Mouse (Mus musculus): ENCODE measurements at regions not wholly inside any gene's neighbourhood (a gene's known extent, or its start where the extent isn't known, plus 50 kb on each side); places are given as distances from the start of the nearest gene placed in this dataset.
A peak's percentile ranks its signal among the peaks of the same experiment; 100 is the strongest.

- DNase-seq (ENCODE audit: low spot score) (no peak), ATAC-seq (replicated peaks; ENCODE audit: low FRiP score) (no peak)
- Histone ChIP-seq H3K36me3 (ENCODE audit: control insufficient read depth, insufficient read depth, low read length) (no peaks in the 10 kb centered on the region), H3K27ac (ENCODE audit: low read depth, low read length) (no peak overlapping the region), H3K27me3 (replicated peaks; ENCODE audit: control insufficient read depth, insufficient read depth, low read length) (no peaks in the 10 kb centered on the region), H3K9ac (ENCODE audit: low read depth, low read length) (no peak overlapping the region), H3K4me3 (ENCODE audit: low read depth, low read length) (no peak overlapping the region), H3K9me3 (ENCODE audit: control insufficient read depth, low read length) (no peaks in the 10 kb centered on the region), H3K4me2 (no peak overlapping the region), H3K4me1 (replicated peaks; ENCODE audit: control insufficient read depth, insufficient read depth, low read length) (no peaks in the 10 kb centered on the region)
- 74% methylated on average over 4 of the region's 4 CpGs for WGBS
Measured at GRCm38 (mm10) chr1:185823226-185823625, 293.9 kb downstream of the Lyplal1 start.

DNA sequence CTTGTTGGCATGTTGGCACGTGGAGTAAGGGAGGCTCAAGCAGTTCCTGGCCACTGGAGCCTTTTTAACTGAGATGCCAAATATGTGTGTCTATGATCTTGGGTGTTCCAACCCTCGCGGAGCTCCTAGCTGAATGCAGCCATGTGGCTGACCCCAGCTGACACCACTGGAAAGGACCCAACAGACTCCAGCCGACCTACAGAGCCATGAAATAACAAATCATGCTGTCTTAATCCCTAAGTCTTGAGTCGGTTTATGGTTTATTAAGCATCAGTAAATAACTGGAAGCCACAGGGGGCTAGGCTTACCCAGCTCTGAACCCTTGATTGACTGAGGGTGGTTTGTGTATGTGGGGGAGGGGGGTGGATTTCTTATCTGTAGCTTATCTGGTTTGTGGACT, 293.2 kb downstream of the Lyplal1 start:
- no peaks in the 10 kb centered on the region for H3K27me3 ChIP-seq (replicated peaks; ENCODE audit: control insufficient read depth, insufficient read depth, low read length)
- 53% methylated on average over 5 of the region's 5 CpGs for WGBS
- H3K4me2 ChIP-seq, result no peak overlapping the region
- H3K9me3 ChIP-seq (ENCODE audit: control insufficient read depth, low read length), result no peaks in the 10 kb centered on the region
- no peak overlapping the region for H3K27ac ChIP-seq (ENCODE audit: low read depth, low read length)
- H3K36me3 ChIP-seq (ENCODE audit: control insufficient read depth, insufficient read depth, low read length), result no peaks in the 10 kb centered on the region
- H3K4me3 ChIP-seq (ENCODE audit: low read depth, low read length), result no peak overlapping the region
- no peak for DNase-seq (ENCODE audit: low spot score)
- H3K9ac ChIP-seq (ENCODE audit: low read depth, low read length), result no peak overlapping the region
- H3K4me1 ChIP-seq (replicated peaks; ENCODE audit: control insufficient read depth, insufficient read depth, low read length), result no peaks in the 10 kb centered on the region
- no peak; the same call in 1 of the 2 replicates for ATAC-seq (replicated peaks; ENCODE audit: low FRiP score)

DNA sequence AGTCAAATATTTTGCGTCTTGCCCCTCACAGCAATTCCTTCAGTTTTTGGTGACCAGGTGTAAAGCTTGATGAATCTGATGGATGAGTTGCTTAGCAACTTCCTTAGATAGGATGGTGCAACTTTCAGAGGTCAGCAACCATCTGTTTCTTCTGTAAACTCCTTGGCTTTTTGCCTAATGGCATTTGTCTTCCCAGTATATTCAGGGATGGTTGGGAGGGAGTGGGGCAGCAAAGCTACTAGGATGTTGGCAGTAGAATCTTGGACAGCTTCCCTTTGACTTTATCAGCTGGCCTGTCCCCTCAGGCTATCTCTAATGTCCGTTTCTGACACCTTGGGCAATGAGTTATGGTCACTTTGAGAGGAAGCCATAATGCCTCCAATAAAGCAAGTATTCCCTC, 289.1 kb downstream of the Lyplal1 start:
- no peak overlapping the region for H3K4me2 ChIP-seq
- DNase-seq (ENCODE audit: low spot score) (no peak), ATAC-seq (replicated peaks; ENCODE audit: low FRiP score) (no peak)
- H3K27ac ChIP-seq (ENCODE audit: low read depth, low read length), result no peak overlapping the region
- 50% methylated on average over 2 of the region's 2 CpGs for WGBS
- no peaks in the 10 kb centered on the region for H3K36me3 ChIP-seq (ENCODE audit: control insufficient read depth, insufficient read depth, low read length)
- H3K9me3 ChIP-seq (ENCODE audit: control insufficient read depth, low read length), result no peaks in the 10 kb centered on the region
- no peaks in the 10 kb centered on the region for H3K4me1 ChIP-seq (replicated peaks; ENCODE audit: control insufficient read depth, insufficient read depth, low read length)
- no peaks in the 10 kb centered on the region for H3K27me3 ChIP-seq (replicated peaks; ENCODE audit: control insufficient read depth, insufficient read depth, low read length)
- no peak overlapping the region for H3K4me3 ChIP-seq (ENCODE audit: low read depth, low read length)
- H3K9ac ChIP-seq (ENCODE audit: low read depth, low read length), result no peak overlapping the region

GRCm38 (mm10) chr1:185828486-185828885, 288.6 kb downstream of the Lyplal1 start:
- H3K4me2 ChIP-seq, result no peak overlapping the region
- H3K9ac ChIP-seq (ENCODE audit: low read depth, low read length), result no peak overlapping the region
- no peak for DNase-seq (ENCODE audit: low spot score)
- H3K27ac ChIP-seq (ENCODE audit: low read depth, low read length), result no peak overlapping the region
- H3K4me1 ChIP-seq (replicated peaks; ENCODE audit: control insufficient read depth, insufficient read depth, low read length), result no peaks in the 10 kb centered on the region
- no peak overlapping the region for H3K4me3 ChIP-seq (ENCODE audit: low read depth, low read length)
- no peaks in the 10 kb centered on the region for H3K9me3 ChIP-seq (ENCODE audit: control insufficient read depth, low read length)
- H3K36me3 ChIP-seq (ENCODE audit: control insufficient read depth, insufficient read depth, low read length), result no peaks in the 10 kb centered on the region
- no peak for ATAC-seq (replicated peaks; ENCODE audit: low FRiP score)
- WGBS, result 87% methylated on average over 6 of the region's 6 CpGs
- H3K27me3 ChIP-seq (replicated peaks; ENCODE audit: control insufficient read depth, insufficient read depth, low read length), result no peaks in the 10 kb centered on the region

GRCm38 (mm10) chr1:185832059-185832458, 285.1 kb downstream of the Lyplal1 start:
- WGBS, result 76% methylated on average over 4 of the region's 4 CpGs
- ATAC-seq (replicated peaks; ENCODE audit: low FRiP score), result no peak
- Histone ChIP-seq H3K9ac (ENCODE audit: low read depth, low read length) (no peak overlapping the region), H3K4me2 (no peak overlapping the region), H3K27ac (ENCODE audit: low read depth, low read length) (no peak overlapping the region), H3K4me3 (ENCODE audit: low read depth, low read length) (no peak overlapping the region), H3K9me3 (ENCODE audit: control insufficient read depth, low read length) (no peaks in the 10 kb centered on the region), H3K27me3 (replicated peaks; ENCODE audit: control insufficient read depth, insufficient read depth, low read length) (no peaks in the 10 kb centered on the region), H3K4me1 (replicated peaks; ENCODE audit: control insufficient read depth, insufficient read depth, low read length) (no peaks in the 10 kb centered on the region), H3K36me3 (ENCODE audit: control insufficient read depth, insufficient read depth, low read length) (no peaks in the 10 kb centered on the region)
- DNase-seq (ENCODE audit: low spot score), result no peak

- WGBS, result 67% methylated on average over 6 of the region's 6 CpGs
- peak; percentile 12 for DNase-seq (ENCODE audit: low spot score)
Measured at GRCm38 (mm10) chr1:185834171-185834570, 282.9 kb downstream of the Lyplal1 start.

DNA sequence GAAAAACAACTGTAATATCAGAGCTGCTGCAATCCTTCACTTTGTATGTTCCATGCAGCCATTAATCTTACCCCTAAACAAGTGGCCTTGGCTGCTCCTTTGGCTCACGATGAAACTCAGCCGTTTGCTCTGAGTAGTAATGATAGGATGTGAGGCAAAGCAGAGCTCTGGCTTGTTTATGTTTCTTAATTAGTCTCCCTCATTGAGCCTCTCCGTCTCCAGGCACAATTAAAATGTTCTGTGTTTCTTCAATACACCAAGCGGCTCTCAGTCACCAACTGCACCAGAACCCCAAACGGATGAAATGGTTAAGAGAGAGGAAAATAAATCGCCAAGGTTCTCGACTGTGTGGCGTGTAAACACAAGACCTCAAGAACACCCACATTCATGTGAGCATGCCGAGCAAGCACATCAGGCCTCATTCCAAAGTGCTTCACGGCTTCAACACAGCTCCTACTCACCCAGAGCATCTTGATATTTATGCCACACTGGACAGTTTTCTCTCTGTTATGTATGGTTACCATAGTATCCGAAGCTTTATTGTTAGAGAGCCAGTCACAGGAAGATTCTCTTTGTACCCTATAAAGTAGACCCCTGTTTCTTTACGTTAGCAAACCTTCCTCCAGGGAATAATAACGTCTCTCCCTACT, 280.4 kb downstream of the Lyplal1 start:
- no peak overlapping the region for H3K4me3 ChIP-seq (ENCODE audit: low read depth, low read length)
- 65% methylated on average over 13 of the region's 13 CpGs for WGBS
- no peak overlapping the region for H3K4me2 ChIP-seq
- H3K27ac ChIP-seq (ENCODE audit: low read depth, low read length), result no peak overlapping the region
- H3K36me3 ChIP-seq (ENCODE audit: control insufficient read depth, insufficient read depth, low read length), result no peaks in the 10 kb centered on the region
- DNase-seq (ENCODE audit: low spot score) (peak; percentile 26), ATAC-seq (replicated peaks; ENCODE audit: low FRiP score) (no peak; the same call in 1 of the 2 replicates)
- H3K27me3 ChIP-seq (replicated peaks; ENCODE audit: control insufficient read depth, insufficient read depth, low read length), result no peaks in the 10 kb centered on the region
- H3K9me3 ChIP-seq (ENCODE audit: control insufficient read depth, low read length), result no peaks in the 10 kb centered on the region
- H3K9ac ChIP-seq (ENCODE audit: low read depth, low read length), result no peak overlapping the region
- no peaks in the 10 kb centered on the region for H3K4me1 ChIP-seq (replicated peaks; ENCODE audit: control insufficient read depth, insufficient read depth, low read length)

More at GRCm38 (mm10) chr1:185834171-185834570, 282.9 kb downstream of the Lyplal1 start:
- Histone ChIP-seq H3K9me3 (ENCODE audit: control insufficient read depth, low read length) (no peaks in the 10 kb centered on the region), H3K36me3 (ENCODE audit: control insufficient read depth, insufficient read depth, low read length) (no peaks in the 10 kb centered on the region), H3K4me1 (replicated peaks; ENCODE audit: control insufficient read depth, insufficient read depth, low read length) (no peaks in the 10 kb centered on the region), H3K4me3 (ENCODE audit: low read depth, low read length) (no peak overlapping the region), H3K27me3 (replicated peaks; ENCODE audit: control insufficient read depth, insufficient read depth, low read length) (no peaks in the 10 kb centered on the region), H3K9ac (ENCODE audit: low read depth, low read length) (no peak overlapping the region), H3K27ac (ENCODE audit: low read depth, low read length) (no peak overlapping the region), H3K4me2 (no peak overlapping the region)
- ATAC-seq (replicated peaks; ENCODE audit: low FRiP score), result no peak

DNA sequence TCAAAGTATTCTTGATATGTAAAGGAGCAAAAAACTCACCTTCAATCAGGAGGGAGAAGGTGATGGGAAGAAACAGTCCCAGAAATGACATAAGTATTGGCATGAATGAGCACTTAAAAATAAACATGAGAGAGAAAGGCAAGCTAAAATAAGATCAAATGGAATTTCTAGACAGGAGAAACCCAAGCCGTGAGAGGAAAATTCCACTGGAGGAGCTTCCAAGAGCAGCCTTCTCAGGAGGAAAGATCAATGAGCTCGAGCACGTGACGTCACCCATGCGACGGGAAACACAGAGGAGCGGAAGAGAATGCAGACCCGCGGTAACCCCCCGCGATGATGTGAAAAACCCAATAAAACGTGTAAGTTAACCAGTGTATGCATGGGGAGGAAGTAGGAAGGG, 274.6 kb downstream of the Lyplal1 start:
- WGBS, result 89% methylated on average over 12 of the region's 12 CpGs
- ATAC-seq (replicated peaks; ENCODE audit: low FRiP score) (no peak), DNase-seq (ENCODE audit: low spot score) (no peak)
- Histone ChIP-seq H3K9me3 (ENCODE audit: control insufficient read depth, low read length) (no peaks in the 10 kb centered on the region), H3K4me2 (no peak overlapping the region), H3K4me3 (ENCODE audit: low read depth, low read length) (no peak overlapping the region), H3K9ac (ENCODE audit: low read depth, low read length) (no peak overlapping the region), H3K27me3 (replicated peaks; ENCODE audit: control insufficient read depth, insufficient read depth, low read length) (no peaks in the 10 kb centered on the region), H3K4me1 (replicated peaks; ENCODE audit: control insufficient read depth, insufficient read depth, low read length) (no peaks in the 10 kb centered on the region), H3K27ac (ENCODE audit: low read depth, low read length) (no peak overlapping the region), H3K36me3 (ENCODE audit: control insufficient read depth, insufficient read depth, low read length) (no peaks in the 10 kb centered on the region)

GRCm38 (mm10) chr1:185847161-185847560, 269.9 kb downstream of the Lyplal1 start:
- Histone ChIP-seq H3K9me3 (ENCODE audit: control insufficient read depth, low read length) (no peaks in the 10 kb centered on the region), H3K27ac (ENCODE audit: low read depth, low read length) (no peak overlapping the region), H3K4me3 (ENCODE audit: low read depth, low read length) (no peak overlapping the region), H3K36me3 (ENCODE audit: control insufficient read depth, insufficient read depth, low read length) (no peaks in the 10 kb centered on the region), H3K9ac (ENCODE audit: low read depth, low read length) (no peak overlapping the region), H3K4me1 (replicated peaks; ENCODE audit: control insufficient read depth, insufficient read depth, low read length) (no peaks in the 10 kb centered on the region), H3K4me2 (no peak overlapping the region), H3K27me3 (replicated peaks; ENCODE audit: control insufficient read depth, insufficient read depth, low read length) (no peaks in the 10 kb centered on the region)
- ATAC-seq (replicated peaks; ENCODE audit: low FRiP score) (no peak), DNase-seq (ENCODE audit: low spot score) (no peak)
- 81% methylated on average over 6 of the region's 6 CpGs for WGBS

All from liver, embryonic 11.5 days (tissue).